Mouse (Mus musculus): ENCODE measurements around the gene C9. TPM values are rescaled to one million over a fixed set of nuclear protein-coding genes. Genes with fewer than 3 reads are reported as not detected.

The C9 gene
- polyA plus RNA-seq, 3 experiments from 2014 or later: not detected

GRCm38 (mm10) chr15:6492386-6492785 lies 47.3 kb downstream of the C9 start:
- no peak for ATAC-seq

- ATAC-seq: no peak
These were observed 53.4 kb downstream of the C9 start for GRCm38 (mm10) chr15:6498396-6499070.

DNA sequence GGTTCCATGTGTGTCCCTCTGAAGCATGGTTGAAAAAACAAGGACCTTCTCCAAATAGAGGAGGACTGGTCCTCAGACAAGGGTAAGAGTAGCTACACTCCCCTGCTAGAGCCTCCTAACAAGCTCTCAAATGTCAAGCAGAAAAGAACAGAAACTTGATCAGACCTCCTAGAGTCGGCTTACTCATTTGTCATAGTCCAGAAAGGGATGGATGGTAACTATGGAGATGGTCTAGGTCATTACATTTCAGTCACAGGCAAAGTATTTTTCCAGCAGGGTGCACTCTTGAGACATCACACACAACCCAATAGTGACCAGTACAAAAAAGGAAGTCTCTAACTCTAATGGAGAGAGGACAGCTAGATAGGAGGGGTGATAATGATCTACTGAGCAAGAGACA lies 55.7 kb downstream of the C9 start:
- ATAC-seq: peak; percentile 35

DNA sequence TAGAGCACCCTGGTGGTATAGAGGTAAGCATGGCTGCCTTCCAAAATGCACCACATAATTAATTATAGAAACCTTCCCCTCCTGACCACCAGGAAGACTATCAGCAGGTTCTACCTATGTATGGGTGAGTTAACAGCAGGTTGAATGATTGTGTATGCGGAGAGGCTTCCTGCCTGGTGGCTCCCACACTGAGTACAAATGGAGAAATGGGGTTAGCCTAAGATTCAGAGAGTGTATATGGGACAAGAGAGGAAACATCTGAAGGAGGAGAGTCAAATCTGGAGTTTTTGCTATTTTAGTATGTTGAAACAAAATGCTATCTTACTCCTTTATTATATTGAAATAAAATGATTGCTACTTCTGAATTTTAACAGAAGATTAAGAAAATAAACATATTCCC lies 72.4 kb downstream of the C9 start:
- ATAC-seq: no peak

- peak; percentile 75 for ATAC-seq
These were observed 74.5 kb downstream of the C9 start for GRCm38 (mm10) chr15:6519417-6520255.

DNA sequence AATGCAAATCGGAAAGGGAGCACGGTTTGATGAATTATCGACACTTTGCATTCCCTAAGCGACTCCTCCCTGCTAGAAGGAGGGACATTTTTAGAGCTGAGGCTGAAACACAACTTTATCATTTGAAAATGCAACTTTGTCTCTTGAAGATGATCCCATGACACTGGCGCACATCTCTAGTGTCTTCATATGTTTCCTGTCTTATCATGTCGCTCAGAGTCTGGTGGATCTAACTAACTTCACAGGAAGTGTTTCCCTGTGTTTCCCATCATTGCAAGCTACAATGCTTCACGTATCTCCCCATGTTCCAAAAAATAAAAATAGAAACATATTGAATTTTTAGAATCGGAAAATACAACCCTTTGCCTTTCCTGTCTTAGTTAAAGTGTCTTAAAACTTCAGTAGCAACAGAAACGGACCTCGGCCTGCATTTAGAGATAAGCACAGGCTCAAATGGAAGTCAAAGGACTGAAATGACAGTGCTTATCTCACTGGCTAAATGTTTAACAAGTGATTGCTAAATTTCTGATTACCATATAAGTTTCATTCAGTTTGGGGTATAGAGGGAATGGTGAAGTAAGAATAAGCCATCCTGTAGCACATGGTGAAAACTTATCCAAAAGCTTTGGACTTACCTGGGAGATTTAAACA lies 75.5 kb downstream of the C9 start:
- no peak for ATAC-seq

DNA sequence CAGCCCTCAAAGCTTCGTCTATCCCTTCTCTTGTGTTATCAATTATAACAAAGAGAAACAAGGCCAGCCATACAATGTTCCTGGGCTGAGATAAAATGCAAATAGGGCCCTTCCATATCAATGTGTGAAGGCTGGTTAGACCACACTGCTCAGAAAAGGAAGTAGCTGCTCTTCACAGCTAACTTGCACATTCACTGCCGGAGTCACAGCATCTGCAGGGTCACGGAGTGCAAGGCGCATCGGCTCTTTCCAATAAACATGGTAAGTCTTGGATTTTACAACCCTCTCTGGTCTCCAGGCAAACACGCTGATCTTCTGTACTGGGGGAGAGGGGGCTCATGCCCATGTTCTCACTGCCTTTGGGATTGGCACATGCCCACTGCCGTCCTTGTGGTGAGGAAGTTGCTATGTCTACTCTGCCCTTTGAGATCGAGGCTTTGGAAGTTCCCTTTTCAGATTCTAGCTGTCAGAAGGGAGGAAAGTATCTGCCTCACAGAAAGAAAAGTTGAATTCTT lies 77.6 kb downstream of the C9 start, which contains the start of gene Fyb:
TSS of gene Fyb (plus strand) at position 201 of the 515 bp plus-strand sequence.
- ATAC-seq: peak; percentile 48

- no peak for ATAC-seq
These were observed 79.7 kb downstream of the C9 start for GRCm38 (mm10) chr15:6524801-6525200.

GRCm38 (mm10) chr15:6525386-6525785 lies 80.3 kb downstream of the C9 start:
- ATAC-seq: peak; percentile 82

GRCm38 (mm10) chr15:6533858-6534343 lies 88.8 kb downstream of the C9 start:
- ATAC-seq: no peak

DNA sequence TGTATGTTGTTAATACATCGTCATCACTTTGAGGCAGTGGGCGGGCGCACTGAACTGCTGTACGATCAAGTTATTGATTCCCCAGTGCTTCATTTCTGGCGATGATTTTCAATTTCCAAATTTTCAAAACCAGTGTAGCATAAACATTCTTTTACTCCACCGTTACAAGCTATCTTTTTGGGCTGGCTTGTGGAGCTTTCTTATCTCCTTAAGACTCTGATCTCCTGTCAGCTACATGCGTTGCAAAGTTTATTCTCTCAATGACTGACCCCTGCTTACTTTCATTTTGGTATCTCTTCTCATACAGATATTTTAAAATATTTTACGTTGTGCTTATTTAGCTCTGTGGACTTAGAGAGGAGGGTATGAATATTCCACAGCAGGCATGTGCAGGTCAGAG lies 89.5 kb downstream of the C9 start:
- no peak for ATAC-seq

DNA sequence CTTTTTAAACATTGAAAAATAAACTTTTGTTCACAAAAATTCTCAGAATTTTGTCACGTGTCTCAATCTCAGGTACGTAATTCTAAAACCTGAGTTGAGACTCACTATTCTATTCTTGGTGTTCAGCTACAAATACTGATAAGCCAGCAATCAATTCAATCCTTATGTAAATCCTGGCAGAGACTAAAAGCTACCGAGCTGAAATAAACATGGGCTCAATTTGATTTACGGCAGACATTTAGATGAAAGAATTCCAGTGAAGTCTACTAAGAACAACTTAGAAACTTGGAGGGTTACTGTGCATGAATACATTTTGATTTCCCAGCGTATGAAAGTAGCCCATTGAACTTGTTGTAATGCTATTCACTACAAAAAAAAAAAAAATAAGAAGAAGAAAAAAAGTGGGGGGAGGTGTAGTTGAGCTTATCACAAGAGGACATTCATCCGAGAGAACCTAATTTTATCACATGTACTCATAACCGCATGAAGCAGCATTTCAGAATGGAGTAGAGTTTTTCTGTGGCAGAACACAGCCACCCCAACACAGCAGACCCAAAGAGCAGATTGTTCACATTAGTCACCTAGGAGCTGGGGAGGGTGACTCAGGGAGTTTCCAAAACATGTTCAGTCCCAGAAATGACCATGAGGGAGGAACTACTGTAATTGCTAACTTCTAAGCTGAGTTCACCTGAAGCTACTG lies 94.7 kb downstream of the C9 start:
- ATAC-seq: no peak

Other genes with a start within 250 kb of the C9 start
- gene Dab2, start 145.5 kb upstream of the C9 start, polyA plus RNA-seq (2017; shearing (Covaris generic)): under 1 TPM in 1 of 3 experiments, not detected in 2; 0.09 TPM
- gene Fyb, start 77.5 kb downstream of the C9 start, polyA plus RNA-seq (2017; shearing (Covaris generic)): 100 to 1,000 TPM; 539 to 808 (median 732) TPM

Data from inflammation-experienced regulatory T-cells, adult 6 months (primary cell).